Mouse (Mus musculus) thymus, postnatal 14 days (tissue): ENCODE measurements around the gene Tfdp2.
A peak's percentile ranks its signal among the peaks of the same experiment; 100 is the strongest.
"Not testable (repeated sequence)": the region's sequence is repeated elsewhere in the genome, so short reads cannot be mapped to it uniquely, and the experiment has no call there.

Experiments used
- DNase-seq: peaks from one replicate; pipeline ENCODE4 v3.0.0; 2021

The Tfdp2 gene

DNA sequence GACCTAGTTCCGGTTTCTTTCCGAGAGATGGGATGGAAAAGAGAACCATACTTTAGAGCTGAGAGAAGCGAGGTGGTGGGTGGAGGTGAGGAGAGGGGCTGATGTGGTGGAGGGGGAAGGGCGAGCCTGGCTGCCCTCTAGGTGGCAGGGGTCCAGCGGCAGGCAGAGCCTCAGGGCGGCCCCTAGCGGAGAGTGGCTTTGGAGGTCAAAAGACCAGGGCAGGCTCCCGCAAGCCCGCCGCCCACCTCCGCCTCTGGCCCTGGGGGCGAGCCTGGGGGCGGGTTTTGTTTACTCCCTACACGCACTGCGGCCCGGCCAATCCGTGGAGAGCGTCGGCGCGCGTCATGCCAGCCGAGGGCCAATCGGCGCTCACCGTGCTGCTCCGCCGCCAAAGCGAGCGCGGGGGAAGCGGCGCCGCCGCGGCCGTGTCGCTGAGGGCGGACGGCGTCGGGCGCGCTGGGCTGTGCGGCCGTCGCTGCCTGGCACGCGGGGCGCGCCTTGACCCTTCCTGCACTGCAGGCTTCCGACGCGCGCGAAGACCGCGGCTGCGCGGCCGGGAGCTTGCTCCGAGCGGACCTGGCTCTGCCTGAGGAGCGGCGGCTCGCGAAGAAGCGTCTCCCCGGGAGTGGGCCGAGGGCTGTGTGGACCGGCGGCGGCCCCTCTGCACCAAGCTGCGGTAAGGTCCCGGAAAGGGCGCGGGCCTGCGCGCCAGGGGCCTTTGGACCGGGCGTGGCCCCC, at the start of gene Tfdp2:
Tfdp2 (plus strand) TSS at position 391 of the 738 bp plus-strand sequence.
- DNase-seq: peak; percentile 90

DNA sequence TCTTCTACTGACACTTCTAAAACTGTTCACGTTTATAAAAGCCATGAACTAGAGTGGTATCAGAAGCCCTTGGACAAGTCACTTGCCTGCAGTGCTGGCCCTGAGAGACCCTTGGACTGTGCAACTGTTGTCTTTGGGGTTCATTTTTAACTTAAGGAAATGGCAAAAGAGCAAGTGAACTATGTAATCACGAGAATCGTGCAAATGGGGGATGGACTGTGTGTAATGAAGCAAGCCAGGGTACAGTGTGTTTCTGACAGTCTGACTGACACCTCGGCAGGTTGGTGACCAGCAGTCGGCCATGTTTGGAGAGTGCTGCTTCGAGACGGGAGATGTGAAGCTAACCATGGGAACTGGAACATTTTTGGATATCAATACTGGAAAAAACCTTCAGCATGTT, 43.3 kb upstream of the Tfdp2 start:
- DNase-seq: no peak

DNA sequence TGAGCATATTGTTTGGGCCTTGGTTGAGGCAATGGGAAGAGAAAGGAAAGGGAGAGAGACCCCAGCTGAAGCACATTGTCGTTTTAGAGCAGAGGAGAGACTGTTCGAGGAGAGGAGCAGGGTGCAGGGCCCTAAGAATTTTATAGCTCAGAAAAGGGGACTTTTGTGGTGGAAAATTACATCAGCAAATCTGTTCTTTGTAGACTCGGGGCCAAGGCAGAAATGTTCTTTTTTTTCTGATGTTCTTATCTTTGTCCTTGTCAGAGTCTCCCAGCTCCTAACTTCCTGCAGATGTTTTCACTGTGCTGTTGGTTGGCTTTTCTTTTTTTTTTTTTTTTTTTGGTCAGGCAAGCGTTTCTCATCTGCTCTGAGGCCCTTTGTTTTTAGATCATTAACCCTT, 37.6 kb upstream of the Tfdp2 start:
- peak; percentile 36 for DNase-seq

DNA sequence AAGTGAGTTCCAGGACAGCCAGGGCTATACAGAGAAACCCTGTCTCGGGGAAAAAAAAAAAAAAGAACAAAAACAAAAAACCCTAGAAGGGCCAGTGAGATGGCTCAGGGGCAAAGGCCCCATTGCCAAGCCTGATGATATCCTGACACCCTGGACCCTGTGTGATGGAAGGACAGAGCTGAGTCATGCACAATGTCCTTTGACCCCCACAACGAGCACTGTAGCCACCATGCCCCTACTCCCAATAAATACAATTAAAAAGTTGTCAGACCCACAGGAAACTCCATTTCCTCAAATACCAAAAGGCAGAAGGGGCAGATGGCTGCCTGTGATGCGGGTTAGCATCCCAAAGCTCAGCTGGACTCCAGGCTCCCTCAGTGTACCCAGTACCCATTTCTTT, 37.0 kb upstream of the Tfdp2 start:
- DNase-seq: no peak

GRCm38 (mm10) chr9:96160767-96161166, 35.3 kb upstream of the Tfdp2 start:
- DNase-seq: no peak

DNA sequence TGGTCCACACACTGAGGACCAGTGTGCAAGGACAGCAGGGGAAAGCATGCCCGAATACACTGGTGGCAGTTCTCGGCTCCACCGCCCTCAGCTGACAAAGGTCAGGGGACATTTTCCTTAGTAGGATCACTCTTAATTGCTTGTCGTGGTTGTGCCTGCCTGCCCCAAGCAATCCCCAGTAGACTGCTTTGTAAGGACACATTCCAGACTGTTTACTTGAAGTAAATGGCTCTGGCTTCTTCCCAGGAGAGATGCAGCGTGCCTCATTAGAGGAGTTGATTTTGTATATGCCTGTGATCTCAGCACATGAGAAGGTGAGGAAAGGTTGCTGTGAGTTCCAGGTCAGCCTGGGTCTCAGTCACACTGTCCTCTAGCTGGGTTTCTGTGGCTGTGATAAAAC, 33.7 kb upstream of the Tfdp2 start:
- no peak for DNase-seq

DNA sequence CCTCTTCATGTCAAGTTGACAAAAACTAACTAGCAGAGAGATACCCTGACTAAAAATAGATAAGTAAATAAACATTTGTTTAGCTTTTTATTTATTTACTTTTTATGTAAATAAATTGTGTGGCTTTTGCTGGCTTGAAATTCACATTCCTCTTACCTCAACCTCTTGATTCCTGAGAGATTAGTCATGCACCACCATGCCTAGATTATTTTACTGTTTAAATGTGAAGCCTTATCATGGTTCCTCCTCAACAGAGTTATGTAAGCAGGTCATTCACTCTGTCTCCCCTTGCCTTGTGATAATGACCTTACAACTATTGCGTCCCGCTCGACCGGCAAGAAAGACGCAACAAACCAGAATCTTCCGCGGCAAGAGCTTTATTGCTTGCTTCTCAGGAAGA, 32.6 kb upstream of the Tfdp2 start:
- no peak for DNase-seq

DNA sequence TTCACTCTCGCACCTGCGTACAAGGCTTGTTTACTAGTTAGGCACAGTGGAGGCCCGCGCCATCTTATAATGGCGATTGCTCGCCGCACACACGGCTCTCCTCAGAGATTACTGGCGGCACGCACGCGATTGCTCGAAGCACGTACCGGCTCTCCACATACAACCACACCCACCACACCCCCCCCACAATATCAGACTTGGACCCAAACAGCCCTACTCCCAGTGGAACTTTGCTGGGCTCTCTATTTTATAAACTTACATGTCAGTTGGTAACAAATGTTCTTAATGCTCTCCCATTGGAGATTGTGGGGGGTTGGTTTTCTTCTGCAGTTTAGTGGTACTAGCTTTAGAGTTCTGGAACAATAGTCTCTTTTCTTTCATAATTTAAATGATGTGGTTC, 32.1 kb upstream of the Tfdp2 start:
- not testable (repeated sequence) for DNase-seq

GRCm38 (mm10) chr9:96167168-96167585, 28.9 kb upstream of the Tfdp2 start:
- peak; percentile 80 for DNase-seq

GRCm38 (mm10) chr9:96170600-96170999, 25.5 kb upstream of the Tfdp2 start:
- no peak for DNase-seq

DNA sequence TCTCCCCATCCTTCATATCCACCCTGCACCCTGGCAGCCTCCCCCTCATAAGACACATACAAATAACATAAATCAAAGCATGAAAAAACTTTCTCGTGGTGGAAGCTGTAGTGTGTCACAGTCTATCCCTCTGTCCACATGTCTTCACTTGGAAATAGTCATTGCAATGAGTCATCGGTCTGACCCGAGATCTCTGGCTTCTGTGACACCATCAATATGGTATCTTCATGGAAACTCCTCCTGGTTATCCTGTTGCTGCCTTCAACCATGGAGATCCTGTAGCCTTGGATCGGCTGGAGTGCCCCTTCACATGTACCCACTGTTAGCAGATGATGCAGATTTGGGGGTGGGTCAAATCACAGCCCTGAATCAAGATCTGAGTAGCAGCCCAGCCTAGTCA, 11.2 kb upstream of the Tfdp2 start:
- DNase-seq: no peak

- DNase-seq: no peak
Observed at GRCm38 (mm10) chr9:96186701-96187100, 9.4 kb upstream of the Tfdp2 start.

GRCm38 (mm10) chr9:96196636-96197181, 634 bp downstream of the Tfdp2 start:
- peak; percentile 65 for DNase-seq

- no peak for DNase-seq
Observed at GRCm38 (mm10) chr9:96197806-96198205, 1.7 kb downstream of the Tfdp2 start.

GRCm38 (mm10) chr9:96203663-96204062, 7.6 kb downstream of the Tfdp2 start:
- DNase-seq: no peak

DNA sequence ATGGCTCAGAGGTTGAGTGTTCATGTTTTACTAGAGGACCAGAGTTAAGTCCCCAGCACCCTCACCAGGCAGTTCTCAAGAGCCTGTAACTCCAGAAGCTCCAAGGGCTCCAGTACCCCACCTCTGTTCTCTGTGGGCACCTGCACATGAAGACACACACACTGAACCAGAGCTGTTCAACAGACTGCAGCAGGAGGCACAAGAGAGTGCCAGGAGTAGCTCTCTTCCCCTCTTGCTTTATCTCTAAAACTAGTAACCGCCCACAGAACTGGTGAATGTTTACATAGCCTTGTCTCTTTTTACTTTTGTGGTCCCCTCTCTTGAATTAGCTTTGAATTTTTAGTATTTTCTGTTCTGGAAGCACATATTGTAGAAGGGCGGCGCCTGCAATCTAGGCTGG, 11.4 kb downstream of the Tfdp2 start:
- no peak for DNase-seq

DNA sequence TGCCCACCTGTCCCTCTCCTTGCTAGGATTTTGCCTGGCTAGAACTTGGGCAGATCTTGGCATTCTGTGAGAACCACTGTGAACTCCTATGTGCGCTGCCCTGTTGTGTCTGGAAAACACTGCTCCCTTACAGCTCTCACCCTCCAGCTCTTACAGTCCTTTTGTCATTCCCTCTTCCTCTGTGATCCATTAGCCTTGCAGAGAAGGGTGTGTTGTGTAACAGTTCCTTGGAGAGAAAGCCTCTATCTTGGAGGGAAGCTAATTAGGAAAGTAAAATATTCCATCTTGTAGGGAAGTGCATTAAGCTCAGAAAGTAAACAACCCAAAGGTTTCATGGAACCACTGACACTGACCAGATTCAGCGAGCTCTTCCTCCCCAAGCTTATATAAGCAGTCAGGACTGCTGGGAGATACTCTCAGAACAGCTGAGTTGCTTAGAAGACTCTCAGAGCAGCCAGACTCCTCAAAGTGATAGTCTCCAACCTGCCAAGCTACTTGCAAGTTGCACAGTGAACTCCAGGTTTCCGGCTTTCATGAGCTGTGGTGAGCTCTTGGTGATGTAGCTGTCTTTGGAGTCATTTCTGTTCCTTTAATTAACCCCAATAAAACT, 17.1 kb downstream of the Tfdp2 start:
- DNase-seq: no peak

DNA sequence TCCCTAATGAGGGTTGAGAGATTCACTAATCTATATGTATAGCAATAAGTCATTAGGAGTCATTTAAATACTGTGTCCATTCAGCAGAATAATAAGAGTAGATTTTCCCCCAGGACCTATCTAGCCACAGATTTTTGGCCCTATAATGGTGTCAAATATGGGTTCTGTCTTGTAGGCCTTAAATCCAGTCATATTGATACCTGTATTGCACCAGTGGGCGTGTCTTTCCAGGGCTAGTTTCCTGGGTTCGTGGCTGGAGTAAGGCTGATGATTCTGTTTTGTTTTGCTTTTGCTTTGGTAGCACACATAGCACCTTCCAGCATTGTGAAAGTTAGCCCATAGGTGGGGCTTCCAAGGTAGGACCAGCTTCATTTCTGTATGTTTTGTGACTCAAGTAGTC, 18.1 kb downstream of the Tfdp2 start:
- DNase-seq: no peak

DNA sequence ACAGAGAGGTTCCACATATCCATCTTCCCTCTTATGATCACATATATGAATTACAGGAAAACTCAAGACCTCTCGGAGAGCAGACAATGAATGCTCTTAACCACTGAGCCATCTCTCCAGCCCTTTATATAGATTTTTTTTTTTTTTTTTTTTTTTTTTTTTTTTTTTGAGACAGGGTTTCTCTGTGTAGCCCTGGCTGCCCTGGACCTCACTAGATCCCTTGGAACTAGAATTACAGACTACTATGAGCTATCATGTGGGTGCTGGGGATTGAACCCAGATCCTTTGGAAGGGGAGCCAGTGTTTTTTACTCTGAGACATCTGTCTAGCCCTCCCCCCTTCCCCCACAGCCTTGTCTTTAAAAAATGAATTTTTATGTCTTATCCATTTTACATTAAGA, 21.2 kb downstream of the Tfdp2 start:
- DNase-seq: no peak

- DNase-seq: no peak
Observed at GRCm38 (mm10) chr9:96217799-96218198, 21.7 kb downstream of the Tfdp2 start.

GRCm38 (mm10) chr9:96219114-96219669, 23.1 kb downstream of the Tfdp2 start:
- no peak for DNase-seq

DNA sequence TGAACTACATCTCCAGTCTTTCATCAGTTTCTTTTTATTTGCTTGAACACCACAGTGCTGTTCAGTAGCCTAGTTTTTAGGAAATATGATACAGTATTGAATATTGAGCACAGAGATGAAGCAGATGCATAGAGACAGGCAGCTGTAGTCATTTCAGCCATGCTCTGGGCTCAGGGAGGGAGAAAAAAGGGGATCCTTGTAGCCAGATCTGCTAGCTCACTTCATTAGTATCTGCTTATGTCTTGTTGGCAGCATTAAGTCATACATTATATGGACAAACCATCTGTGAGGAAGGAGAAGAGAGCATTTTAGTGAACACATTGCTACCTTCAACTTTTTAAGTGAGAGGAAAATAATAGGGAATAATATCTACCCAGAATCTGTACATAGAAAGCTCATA, 24.3 kb downstream of the Tfdp2 start:
- no peak for DNase-seq

DNA sequence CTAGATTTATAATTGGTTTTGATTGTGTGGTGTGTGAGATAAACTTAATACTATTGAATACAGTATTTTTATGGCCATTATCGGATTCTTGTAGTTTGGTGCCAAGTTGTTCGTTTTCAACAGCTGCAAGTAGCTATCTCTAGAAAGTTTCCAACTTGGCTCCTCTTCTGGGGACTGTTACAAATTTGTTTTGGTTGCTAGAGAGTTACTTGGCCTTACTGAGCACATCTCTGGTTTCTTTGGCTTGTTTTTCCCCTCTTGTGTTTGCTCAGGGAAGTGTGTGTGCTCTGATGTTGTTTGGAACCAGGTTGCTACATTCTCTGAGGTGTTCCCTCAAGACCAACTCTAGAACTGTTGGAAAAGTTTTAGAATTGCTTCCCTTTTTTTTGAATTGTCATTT, 27.2 kb downstream of the Tfdp2 start:
- DNase-seq: no peak

DNA sequence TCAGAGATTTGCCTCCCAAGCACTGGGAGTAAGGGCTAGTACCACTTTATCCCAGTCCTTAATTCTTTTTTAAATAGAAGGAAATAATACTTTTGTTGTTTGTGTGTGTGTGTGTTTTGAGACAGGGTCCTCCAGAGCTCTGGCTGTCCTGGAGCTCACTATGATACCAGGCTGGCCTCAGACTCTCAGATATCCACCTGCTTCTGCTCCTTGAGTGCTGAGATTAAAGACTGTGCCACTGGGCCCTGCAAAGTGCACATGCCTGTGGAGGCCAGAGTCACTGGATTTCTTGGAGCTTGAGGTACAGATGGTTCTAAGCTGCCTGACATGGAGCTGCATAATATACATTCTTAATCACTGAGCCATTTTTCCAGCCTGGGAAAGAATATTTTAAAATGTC, 32.2 kb downstream of the Tfdp2 start:
- no peak for DNase-seq
